Mouse (Mus musculus): ENCODE measurements around the gene Mc1r.

GRCm38 (mm10) chr8:123426511-123427509 is 19.9 kb downstream of the Mc1r start:
- no peak for TF ChIP-seq CTCF (IDR thresholded peaks at IDR 0.05; ENCODE audit: low read depth)
- TF ChIP-seq EP300 (IDR thresholded peaks at IDR 0.05; ENCODE audit: low read depth): no peak
